Mouse (Mus musculus) 416B (cell line): ENCODE measurements around the gene Vps4a.

Experiments used
- DNase-seq: peaks from one replicate; pipeline ENCODE4 v3.0.0; 2011; ENCODE audit warnings: low read depth

The Vps4a gene

DNA sequence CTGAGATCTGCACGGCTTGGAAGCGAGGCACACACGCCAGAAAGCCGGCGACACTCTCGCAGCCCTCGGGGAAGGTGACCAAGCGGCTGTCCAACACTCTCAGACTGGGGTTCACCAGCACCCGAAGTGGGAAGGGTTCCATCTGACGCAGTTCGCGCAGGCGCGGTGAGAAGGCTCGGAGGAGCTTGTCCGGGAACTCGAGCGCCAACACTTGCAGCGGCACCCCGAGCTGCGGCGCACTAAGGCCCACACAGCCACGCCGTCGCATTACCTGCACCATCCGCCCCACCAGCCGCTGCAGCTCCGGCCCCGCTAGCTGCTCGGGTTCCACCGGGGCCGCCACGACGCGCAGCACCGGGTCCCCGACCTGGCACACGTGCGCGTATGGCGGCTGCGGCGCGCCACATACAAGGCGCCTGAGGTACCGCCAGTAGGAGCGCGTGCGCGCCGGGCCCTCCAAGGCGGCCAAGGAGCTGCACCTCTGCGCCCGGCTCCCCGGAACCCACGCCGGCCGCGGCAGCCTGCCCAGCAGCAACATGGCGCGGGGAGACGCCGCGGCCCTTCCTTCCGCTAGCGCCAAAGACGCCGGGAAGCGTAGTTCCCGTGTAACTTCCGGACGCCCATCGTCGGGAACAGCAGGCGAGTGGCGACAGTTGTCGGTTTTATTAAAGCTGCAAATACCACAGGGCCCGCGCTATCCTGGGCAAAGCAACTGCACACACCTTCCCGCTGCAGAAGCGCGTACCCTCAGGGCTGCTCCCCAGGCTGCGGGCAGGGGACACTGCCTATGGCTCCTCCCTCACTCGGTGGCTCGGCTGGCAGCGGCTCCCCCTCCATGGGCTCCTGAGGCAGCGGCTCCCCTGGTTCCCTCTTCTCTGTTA lies 17.3 kb downstream of the Vps4a start, which contains the start of gene Pdf:
Gene Pdf, minus strand, starts transcription at position 554 of the 881 bp plus-strand sequence.
- DNase-seq, result peak; percentile 82

DNA sequence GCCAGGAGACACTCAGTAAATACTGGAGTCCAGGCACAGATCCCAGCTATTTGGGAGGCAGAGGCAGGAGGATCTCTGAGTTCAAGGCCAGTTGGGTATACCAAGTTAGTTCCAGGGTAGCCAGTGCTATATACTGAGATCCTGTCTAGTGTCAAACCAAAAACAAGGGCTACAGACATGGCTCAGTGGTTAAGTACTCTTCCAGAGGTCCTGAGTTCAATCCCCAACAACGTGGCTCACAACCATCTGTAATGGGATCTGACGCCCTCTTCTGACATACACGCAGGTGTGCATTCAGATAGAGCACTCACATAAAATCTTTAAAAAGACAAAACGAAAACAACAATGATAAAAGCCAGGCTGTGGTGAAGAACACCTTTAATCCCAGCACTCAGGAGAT lies 18.5 kb downstream of the Vps4a start:
- DNase-seq, result peak; percentile 22

DNA sequence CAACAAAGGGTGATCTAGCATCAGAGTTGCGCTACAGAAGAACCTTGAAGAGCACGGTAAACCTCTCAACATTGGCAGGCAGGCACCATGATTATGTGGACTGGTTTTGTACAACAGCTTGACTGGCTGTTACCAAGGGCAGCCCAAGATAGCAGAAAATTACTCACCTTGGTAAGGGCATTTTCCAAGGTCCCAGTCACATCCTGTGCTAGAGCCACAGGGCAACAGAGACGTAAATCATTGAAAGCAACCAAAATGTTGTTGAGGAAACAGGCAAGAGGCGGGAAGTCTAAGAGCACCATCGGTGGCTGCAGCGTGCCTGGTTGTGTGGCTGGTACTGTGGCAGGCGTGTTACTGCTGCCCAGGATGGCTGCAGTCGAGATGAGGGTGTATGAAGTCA lies 21.0 kb downstream of the Vps4a start:
- no peak for DNase-seq

DNA sequence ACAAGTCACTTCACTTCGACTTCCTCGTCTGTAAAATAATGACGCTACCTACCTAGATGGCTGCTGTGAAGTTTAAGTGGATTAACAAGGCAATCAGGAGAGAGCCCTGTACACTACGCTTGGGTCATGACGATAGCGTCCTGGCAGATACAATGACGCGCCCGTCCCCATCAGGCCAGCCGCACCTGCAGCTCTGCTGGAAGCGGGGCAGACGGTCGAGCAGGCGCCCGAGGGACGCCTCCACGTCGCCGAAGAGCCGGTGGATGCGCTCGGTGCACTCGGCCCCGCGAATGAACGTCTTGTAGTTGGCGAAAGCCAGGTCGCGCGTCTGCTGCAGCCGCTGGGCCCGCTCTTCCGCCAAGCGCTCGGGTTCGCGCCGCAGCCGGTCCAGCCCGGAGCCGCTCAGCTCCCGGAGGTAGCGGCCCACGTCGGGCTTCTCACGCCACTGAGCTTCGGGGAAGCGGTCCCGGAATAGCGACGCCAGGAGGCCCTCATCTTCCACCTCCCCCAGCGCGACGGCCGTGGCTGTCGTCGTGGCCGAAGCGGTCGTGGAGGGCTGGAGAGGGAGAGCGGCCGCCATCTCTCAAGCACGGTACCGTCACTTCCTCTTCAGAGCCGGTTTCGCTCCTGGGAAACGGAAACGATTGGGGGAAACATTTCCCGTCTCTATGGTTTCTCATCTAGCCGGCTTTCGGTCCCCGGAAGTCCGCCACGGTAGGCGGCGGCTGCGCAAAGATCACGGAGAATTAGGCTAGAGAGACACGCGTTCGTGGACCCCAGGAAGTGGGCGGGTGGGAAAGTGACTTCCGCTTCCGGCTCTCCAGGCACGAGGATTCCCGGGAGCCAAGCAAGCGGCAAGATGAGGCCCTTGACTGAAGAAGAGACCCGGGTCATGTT lies 25.3 kb downstream of the Vps4a start, which contains the start of the genes Cog8 and Nip7:
Gene Cog8, minus strand, starts transcription at position 614 of the 897 bp plus-strand sequence.
Gene Nip7, plus strand, starts transcription at position 802 of the 897 bp plus-strand sequence.
- peak; percentile 97 for DNase-seq

DNA sequence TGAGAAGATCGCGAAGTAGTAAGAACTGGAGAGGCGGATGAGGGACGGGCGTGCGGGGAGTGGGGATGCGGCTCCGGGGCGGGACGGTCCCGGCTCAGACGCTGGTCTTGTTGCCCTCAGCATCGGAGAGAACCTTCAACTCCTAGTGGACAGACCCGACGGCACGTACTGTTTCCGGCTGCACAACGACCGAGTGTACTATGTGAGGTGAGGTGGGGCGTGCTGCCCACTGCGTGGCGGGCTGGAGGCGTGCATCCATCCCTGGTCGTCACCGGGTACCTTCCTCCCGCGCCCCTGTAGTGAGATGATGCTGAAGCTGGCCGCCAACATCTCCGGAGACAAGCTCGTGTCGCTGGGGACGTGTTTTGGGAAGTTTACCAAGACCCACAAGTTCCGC lies 25.9 kb downstream of the Vps4a start:
- no peak for DNase-seq

DNA sequence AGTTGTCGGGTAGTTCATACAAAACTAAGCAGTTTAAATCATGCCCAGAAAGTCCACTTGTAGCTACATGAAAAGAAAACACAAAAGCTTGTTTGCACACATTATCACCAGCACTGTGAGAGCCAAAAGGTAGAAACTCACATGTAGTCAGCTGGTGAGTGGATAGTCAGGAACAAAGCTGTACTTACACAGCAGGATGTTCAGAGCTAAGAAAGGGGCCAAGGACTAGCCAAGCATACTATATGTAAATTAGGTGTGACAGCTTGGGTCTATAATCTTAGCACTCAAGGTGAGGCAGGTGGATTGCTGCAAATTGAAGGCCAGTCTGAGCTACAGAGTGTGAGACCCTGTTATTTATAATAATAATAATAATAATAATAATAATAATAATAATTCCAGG lies 31.6 kb downstream of the Vps4a start:
- DNase-seq, result no peak

DNA sequence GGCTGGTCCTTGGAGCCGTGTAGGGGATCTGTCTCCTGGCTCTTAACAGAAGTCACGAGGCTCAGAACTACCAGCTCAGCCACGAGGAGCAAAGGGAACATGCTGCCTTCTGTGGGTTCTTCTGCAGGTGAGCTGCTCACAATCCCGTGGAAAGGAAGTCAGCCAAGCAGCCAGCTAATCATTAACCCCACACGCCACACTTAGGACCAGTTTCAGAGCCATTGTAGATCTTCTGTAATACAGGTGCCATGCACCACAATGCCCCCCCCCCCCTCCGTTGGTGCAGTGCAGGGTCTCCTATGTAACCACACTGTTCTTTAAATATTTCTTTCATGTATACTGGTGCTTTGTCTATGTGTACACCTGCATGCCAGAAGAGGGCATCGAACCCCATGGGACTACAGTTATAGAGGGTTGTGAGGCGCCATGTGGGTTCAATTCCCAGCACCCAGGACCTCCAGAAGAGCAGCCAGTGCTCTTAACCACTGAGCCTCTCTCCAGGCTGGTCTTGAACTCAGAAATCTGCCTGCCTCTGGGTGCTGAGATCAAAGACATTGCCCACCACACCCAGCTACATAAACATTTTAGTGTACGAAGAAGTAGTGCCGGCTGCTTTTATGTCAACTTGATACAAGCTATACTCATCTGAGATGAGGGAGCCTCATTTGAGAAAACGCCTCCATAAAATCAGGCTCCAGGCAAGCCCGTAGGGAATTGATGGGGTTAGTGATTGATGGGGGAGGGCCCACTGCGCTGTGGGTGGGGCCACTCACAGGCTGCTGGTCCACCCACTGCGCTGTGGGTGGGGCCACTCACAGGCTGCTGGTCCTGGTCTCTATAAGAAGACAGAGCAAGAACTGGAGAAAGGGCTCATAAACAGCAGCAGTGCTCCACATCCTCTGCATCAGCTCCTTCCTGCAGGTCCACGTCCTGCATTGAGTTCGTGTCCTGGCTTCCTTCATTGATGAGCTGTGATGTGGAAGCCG lies 34.8 kb downstream of the Vps4a start, which contains the start of gene Tmed6:
Gene Tmed6, minus strand, starts transcription at position 134 of the 986 bp plus-strand sequence.
- DNase-seq, result no peak

DNA sequence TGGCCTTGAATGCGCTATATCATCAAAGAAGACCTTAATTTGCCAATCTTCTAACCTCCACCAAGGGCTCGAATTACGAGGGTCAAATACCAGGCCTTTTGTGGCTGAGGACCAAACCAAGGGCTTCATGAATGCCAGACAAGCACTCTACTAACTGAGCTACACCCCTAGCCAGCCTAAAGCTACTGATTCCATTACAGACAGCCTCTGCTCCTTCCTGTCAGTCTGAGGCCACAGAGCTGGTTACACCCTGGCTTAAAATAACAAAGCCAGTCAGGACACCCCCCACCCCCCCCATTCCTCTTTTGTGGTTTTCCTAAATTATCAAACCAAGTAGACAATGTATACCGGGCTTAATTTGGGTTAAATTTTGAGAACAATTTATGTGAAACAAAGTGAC lies 42.7 kb downstream of the Vps4a start:
- DNase-seq, result peak; percentile 55

DNA sequence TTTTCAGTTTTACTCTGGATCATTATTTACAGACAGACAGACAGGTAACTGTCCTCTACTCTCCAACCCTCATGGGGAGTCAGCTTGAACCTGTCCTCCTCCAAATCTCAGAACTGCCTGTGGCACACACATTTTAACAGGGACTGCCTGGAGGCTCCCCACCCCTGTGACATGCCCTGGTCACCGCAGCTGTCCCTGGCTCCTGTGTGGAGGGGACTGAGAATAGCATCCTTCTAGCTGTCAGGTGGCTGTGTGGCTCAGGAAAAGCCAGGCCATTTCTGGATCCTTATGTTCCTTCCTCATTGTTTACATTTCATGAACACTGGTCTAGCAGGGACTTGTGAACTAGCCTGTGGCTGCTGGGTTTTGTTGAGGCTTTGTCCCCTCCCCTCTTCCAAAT lies 43.1 kb downstream of the Vps4a start:
- DNase-seq, result no peak

DNA sequence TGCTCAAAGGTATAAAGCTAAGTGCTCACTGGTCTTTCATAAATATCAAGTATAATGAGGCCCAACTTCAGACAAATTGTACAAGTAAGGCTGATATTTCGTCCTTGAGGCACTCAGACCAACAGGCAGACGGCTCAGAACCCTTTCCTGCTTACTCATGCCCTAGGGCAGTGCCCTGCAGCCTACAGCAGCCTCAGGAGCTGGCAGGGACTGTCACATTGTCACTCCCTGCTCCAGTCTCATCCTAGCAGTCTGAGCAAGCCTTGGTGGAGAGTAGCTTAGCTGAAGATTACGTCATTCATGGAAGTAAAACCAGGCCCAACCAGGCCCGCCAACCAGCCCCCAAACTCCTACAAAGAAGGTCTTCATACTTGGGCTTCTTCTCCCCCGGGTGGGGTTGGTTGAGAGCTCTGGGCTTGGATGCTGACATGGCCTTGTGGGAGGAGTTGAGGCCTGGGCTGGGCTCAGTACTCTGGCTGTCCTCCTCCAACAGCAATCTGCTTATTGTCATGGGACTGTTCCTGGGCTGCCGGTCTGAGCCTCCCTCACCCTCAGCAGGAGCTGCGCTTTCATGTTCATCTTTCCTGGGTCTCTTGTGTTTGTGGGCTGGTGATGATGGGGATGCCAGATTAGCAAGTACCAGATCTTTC lies 45.3 kb downstream of the Vps4a start:
- DNase-seq, result no peak

DNA sequence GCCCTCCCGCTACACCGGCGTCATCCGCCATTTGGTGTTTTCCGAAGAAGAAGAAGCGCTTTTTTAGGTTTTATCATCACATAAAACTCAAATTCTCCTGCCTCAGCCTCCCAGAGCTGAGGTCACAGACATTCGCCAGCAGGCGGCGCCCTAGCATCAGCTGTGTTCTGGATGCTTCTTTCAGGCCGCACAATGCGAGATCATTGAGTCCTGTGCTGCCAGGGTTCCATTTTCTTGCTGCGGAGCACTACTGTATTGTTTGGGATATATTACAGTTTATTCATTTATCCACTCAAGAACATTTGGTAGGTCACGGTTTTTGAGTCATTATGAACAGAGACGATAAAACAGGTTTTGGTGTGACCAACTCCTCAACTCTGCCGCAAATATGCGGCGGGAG lies 54.3 kb downstream of the Vps4a start:
- DNase-seq, result peak; percentile 31

DNA sequence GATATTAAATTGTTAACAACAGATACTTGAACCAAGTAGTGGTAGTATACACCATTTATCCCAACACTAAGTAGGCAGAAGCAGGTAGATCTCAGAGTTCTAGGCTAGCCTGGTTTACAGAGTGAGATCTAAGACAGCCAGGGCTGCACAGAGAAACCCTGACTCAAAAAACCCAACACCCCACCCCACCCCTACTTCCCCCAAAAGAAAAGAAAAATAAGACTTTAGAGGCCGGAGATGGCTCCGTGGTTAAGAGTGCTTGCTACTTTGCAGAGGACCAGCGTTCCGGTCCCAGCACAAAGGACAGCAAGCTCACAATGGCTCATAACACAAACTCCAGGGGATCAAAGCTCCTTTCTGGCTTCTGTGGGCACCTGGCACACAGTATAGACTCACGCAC lies 55.0 kb downstream of the Vps4a start:
- DNase-seq, result no peak

DNA sequence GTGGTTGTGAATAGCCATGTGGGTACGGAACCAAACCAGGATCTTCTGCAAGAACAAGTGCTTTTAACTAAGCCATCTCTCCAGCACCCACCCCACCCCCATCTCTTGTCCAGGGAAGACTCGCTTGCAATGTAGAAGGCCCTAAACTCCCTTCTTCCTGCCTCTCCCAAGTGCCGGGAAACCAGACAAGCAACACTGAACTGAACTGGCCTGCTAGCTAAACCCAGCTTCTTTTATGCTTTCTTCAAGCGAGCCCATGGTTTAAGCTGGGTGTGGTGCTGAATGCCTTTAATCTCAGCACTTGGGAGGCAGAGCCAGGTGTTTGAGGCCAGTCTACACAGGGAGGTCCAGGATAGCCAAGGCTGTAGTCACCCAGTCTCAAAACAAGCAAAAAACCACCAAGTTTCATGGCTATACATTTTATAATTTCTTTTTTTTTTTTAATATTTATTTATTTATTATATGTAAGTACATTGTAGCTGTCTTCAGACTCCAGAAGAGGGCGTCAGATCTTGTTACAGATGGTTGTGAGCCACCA lies 57.6 kb downstream of the Vps4a start:
- no peak for DNase-seq

DNA sequence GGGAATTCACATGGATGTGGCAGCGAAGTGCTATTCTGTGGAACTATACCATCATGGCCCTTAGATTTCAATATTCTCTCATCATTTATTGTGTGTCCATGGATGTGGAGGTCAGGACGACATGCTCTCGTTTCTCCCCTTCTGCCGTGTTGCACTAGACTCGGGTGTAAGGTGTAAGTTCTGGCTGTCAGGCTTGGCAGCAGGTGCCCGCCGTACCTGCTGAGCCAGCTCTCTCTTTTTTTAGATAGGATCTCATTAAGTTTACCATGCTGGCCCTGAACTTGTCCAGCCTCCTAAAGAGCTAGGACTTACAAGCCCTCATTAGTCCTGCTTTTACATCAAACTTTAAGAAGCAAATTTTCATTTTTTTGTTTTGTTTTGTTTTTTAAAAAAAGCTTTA lies 59.5 kb downstream of the Vps4a start:
- DNase-seq, result no peak
